Mouse (Mus musculus): ENCODE results near the gene Sntg2. TPM values are rescaled to one million over a fixed set of nuclear protein-coding genes. Genes with fewer than 3 reads are reported as not detected.

Gene Sntg2
- polyA plus RNA-seq, 2 experiments = 1.4 TPM

- Histone ChIP-seq H3K9me3 (ENCODE audit: control insufficient read depth, low read length) (no peaks in the 10 kb centered on the region), H3K27ac (replicated peaks; ENCODE audit: low read depth, low read length) (no peak overlapping the region), H3K27me3 (ENCODE audit: control insufficient read depth, insufficient read depth, low read length) (no peaks in the 10 kb centered on the region), H3K4me2 (replicated peaks; ENCODE audit: low read depth, low read length, severe bottlenecking) (no peak overlapping the region), H3K4me3 (replicated peaks; ENCODE audit: low read length) (no peak overlapping the region), H3K36me3 (ENCODE audit: control insufficient read depth, insufficient read depth, low read length) (no peaks in the 10 kb centered on the region), H3K9ac (ENCODE audit: low read depth, low read length, severe bottlenecking) (no peak overlapping the region), H3K4me1 (ENCODE audit: control insufficient read depth, insufficient read depth, low read length) (no peaks in the 10 kb centered on the region)
- DNase-seq (ENCODE audit: low spot score) (no peak), ATAC-seq (ENCODE audit: low FRiP score, low read depth) (no peak)
- WGBS = 68% methylated on average over 3 of the region's 3 CpGs
- TF ChIP-seq POLR2A (IDR thresholded peaks at IDR 0.05; ENCODE audit: borderline replicate concordance, extremely low read depth, insufficient read depth, insufficient read length) = no peak
These were observed 204.7 kb downstream of the Sntg2 start for GRCm38 (mm10) chr12:30168491-30168890.

- H3K4me2 ChIP-seq (replicated peaks; ENCODE audit: low read depth, low read length, severe bottlenecking) = no peak overlapping the region
- no peaks in the 10 kb centered on the region for H3K27me3 ChIP-seq (ENCODE audit: control insufficient read depth, insufficient read depth, low read length)
- ATAC-seq (ENCODE audit: low FRiP score, low read depth) = no peak
- H3K4me3 ChIP-seq (replicated peaks; ENCODE audit: low read length) = no peak overlapping the region
- H3K27ac ChIP-seq (replicated peaks; ENCODE audit: low read depth, low read length) = no peak overlapping the region
- DNase-seq (ENCODE audit: low spot score) = no peak
- WGBS = 74% methylated on average over 5 of the region's 5 CpGs
- no peak for TF ChIP-seq POLR2A (IDR thresholded peaks at IDR 0.05; ENCODE audit: borderline replicate concordance, extremely low read depth, insufficient read depth, insufficient read length)
- no peaks in the 10 kb centered on the region for H3K9me3 ChIP-seq (ENCODE audit: control insufficient read depth, low read length)
- peaks cover 4% of the 10 kb centered on the region; the same call in 1 of the 2 replicates for H3K4me1 ChIP-seq (ENCODE audit: control insufficient read depth, insufficient read depth, low read length)
- H3K36me3 ChIP-seq (ENCODE audit: control insufficient read depth, insufficient read depth, low read length) = no peaks in the 10 kb centered on the region
- no peak overlapping the region for H3K9ac ChIP-seq (ENCODE audit: low read depth, low read length, severe bottlenecking)
These were observed 208.6 kb downstream of the Sntg2 start for GRCm38 (mm10) chr12:30164538-30164937.

GRCm38 (mm10) chr12:30164005-30164404, 209.2 kb downstream of the Sntg2 start:
- no peaks in the 10 kb centered on the region for H3K36me3 ChIP-seq (ENCODE audit: control insufficient read depth, insufficient read depth, low read length)
- no peak overlapping the region for H3K4me2 ChIP-seq (replicated peaks; ENCODE audit: low read depth, low read length, severe bottlenecking)
- DNase-seq (ENCODE audit: low spot score) = no peak
- H3K27me3 ChIP-seq (ENCODE audit: control insufficient read depth, insufficient read depth, low read length) = no peaks in the 10 kb centered on the region
- no peak overlapping the region for H3K27ac ChIP-seq (replicated peaks; ENCODE audit: low read depth, low read length)
- no peak for ATAC-seq (ENCODE audit: low FRiP score, low read depth)
- H3K9ac ChIP-seq (ENCODE audit: low read depth, low read length, severe bottlenecking) = no peak overlapping the region
- WGBS = 91% methylated on average over 6 of the region's 6 CpGs
- H3K4me1 ChIP-seq (ENCODE audit: control insufficient read depth, insufficient read depth, low read length) = peaks cover 4% of the 10 kb centered on the region; the same call in 1 of the 2 replicates
- no peak for TF ChIP-seq POLR2A (IDR thresholded peaks at IDR 0.05; ENCODE audit: borderline replicate concordance, extremely low read depth, insufficient read depth, insufficient read length)
- H3K4me3 ChIP-seq (replicated peaks; ENCODE audit: low read length) = no peak overlapping the region
- no peaks in the 10 kb centered on the region for H3K9me3 ChIP-seq (ENCODE audit: control insufficient read depth, low read length)

GRCm38 (mm10) chr12:30161731-30162406, 211.3 kb downstream of the Sntg2 start:
- no peak for DNase-seq (ENCODE audit: low spot score)
- H3K4me1 ChIP-seq (ENCODE audit: control insufficient read depth, insufficient read depth, low read length) = peaks cover 4% of the 10 kb centered on the region; the same call in 1 of the 2 replicates
- no peak overlapping the region for H3K4me2 ChIP-seq (replicated peaks; ENCODE audit: low read depth, low read length, severe bottlenecking)
- H3K9me3 ChIP-seq (ENCODE audit: control insufficient read depth, low read length) = no peaks in the 10 kb centered on the region
- no peak for ATAC-seq (ENCODE audit: low FRiP score, low read depth)
- H3K27ac ChIP-seq (replicated peaks; ENCODE audit: low read depth, low read length) = no peak overlapping the region
- no peaks in the 10 kb centered on the region for H3K27me3 ChIP-seq (ENCODE audit: control insufficient read depth, insufficient read depth, low read length)
- H3K9ac ChIP-seq (ENCODE audit: low read depth, low read length, severe bottlenecking) = no peak overlapping the region
- no peaks in the 10 kb centered on the region for H3K36me3 ChIP-seq (ENCODE audit: control insufficient read depth, insufficient read depth, low read length)
- no peak for TF ChIP-seq POLR2A (IDR thresholded peaks at IDR 0.05; ENCODE audit: borderline replicate concordance, extremely low read depth, insufficient read depth, insufficient read length)
- WGBS = 79% methylated on average over 5 of the region's 5 CpGs
- H3K4me3 ChIP-seq (replicated peaks; ENCODE audit: low read length) = no peak overlapping the region

- DNase-seq (ENCODE audit: low spot score) = peak; percentile 29
- TF ChIP-seq POLR2A (IDR thresholded peaks at IDR 0.05; ENCODE audit: borderline replicate concordance, extremely low read depth, insufficient read depth, insufficient read length) = no peak
- H3K27ac ChIP-seq (replicated peaks; ENCODE audit: low read depth, low read length) = no peak overlapping the region
- peaks cover 4% of the 10 kb centered on the region; the same call in 1 of the 2 replicates for H3K4me1 ChIP-seq (ENCODE audit: control insufficient read depth, insufficient read depth, low read length)
- H3K9ac ChIP-seq (ENCODE audit: low read depth, low read length, severe bottlenecking) = no peak overlapping the region
- no peak overlapping the region for H3K4me3 ChIP-seq (replicated peaks; ENCODE audit: low read length)
- peak; percentile 62 for ATAC-seq (ENCODE audit: low FRiP score, low read depth)
- H3K27me3 ChIP-seq (ENCODE audit: control insufficient read depth, insufficient read depth, low read length) = no peaks in the 10 kb centered on the region
- WGBS = 61% methylated on average over 3 of the region's 3 CpGs
- H3K4me2 ChIP-seq (replicated peaks; ENCODE audit: low read depth, low read length, severe bottlenecking) = no peak overlapping the region
- no peaks in the 10 kb centered on the region for H3K36me3 ChIP-seq (ENCODE audit: control insufficient read depth, insufficient read depth, low read length)
- no peaks in the 10 kb centered on the region for H3K9me3 ChIP-seq (ENCODE audit: control insufficient read depth, low read length)
These were observed 212.7 kb downstream of the Sntg2 start for GRCm38 (mm10) chr12:30160475-30160874.

Measured in limb, embryonic 14.5 days (tissue).